Mouse (Mus musculus): Measurements from ENCODE around the gene Dab2.

DNA sequence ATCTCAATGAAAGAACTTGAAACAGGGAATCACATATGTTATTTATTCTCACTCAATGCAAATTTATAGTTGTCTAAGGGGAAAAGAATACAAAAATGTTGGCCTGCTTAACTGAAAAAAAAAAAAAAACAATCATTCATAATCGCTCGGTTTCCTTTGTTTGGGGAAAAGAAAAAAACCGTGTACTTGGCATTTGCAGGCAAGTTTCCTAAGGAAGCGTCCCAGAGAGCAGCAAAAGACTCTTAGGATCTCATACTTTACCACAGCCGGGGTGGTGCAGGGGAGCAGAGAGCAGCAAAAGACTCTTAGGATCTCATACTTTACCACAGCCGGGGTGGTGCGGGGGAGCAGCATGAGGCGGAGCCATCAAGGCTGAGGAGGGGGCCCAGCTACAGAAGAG, 161.8 kb downstream of the Dab2 start:
- no peak for TF ChIP-seq POLR2A (IDR thresholded peaks at IDR 0.05; ENCODE audit: insufficient read depth, low read length)
- no peak for TF ChIP-seq CTCF (IDR thresholded peaks at IDR 0.05; ENCODE audit: low read depth, low read length)

Data from ES-Bruce4 (cell line).